Mouse (Mus musculus) common myeloid progenitor, adult 5-6 weeks (primary cell): ENCODE results near the gene Wars. TPM values are rescaled to one million over a fixed set of nuclear protein-coding genes. Genes with fewer than 3 reads are reported as not detected.

ENCODE experiments used
- ATAC-seq: replicated peaks from 2 replicates; pipeline ENCODE4 v1.8.0; 2016; ENCODE audit warnings: low read depth, mild to moderate bottlenecking, moderate TSS enrichment, inconsistent platforms; ENCODE audit not compliant: poor library complexity, severe bottlenecking
- total RNA-seq: library from RNA; stranded (forward); fragments of 200-1000, 187-1606 nt; gene quantifications from 2 replicates; pipeline ENCODE4 v1.2.3, GENCODE M21; 2017

Gene Wars
- 40.2 and 48.6 TPM in 2 replicates for total RNA-seq

DNA sequence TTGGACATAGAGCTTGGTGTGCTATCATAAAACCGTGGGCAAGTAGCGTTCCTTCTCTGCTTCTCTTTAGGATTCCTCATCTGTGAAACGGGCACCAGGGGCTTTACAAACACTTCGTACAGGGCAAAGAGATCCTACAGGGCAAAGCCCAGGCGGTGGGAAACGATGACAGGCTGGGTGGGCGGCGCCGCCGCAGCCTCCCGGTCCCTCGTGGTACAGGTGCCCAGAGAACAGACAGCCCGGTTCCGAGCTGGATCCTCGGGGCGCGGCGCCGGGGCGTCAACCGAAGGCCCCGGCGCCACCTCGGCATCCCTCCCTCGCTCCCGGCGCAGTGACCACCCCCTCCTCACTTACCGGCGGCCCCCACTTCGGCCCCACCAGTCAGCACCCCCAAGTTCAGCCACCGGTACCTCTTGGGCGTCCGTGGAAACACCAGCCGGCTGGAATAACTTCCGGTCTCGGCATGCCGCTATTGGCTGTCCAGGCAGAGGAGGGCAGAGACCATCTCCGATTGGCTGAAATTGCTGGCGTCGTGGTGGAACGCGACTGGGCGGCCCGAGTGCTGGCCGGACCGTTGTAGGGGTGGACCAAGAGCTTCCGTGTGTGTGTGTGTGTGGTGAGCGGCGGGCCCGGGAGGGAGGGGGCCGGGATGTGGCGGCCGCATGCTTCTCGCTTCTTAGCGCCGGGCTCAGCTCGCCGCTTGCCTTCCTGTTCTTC lies at the start of gene Wars:
TSS of gene Wars (minus strand) at position 460 of the 717 bp plus-strand sequence.
- peak; percentile 98 for ATAC-seq

DNA sequence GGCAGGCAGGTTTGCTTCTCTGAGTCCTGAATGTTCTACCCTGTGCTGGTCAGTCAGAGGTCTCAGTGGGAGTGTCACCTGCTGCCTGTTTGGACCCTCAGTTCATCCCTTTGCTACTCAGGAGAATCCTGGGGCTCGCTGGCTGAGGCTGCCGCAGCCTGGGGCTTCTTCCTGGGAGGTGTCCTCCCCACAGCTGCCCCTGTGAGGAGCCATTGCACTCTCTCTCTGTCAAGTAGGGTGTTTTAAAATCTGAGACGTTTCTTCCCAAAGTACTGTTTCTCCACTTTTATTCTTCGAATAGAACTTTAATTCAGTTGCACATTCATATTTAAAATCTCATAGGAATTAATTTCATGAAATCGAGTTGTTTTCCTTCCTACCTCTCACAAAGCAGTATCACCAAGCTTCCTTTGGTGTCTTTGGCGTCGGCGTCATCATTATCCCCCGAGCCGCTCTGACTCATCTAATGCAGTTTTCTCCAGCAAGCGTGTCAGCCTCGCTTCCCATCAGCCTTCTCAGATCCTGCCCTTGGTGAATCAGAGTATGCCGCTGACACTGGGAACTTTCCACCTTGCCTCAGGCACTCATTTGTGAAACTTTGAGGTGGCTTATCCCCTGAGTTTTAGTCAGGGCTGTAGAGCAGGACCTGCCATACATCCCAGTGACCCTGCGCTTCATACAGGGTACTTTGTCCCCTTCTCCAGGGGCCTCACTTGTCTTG lies 48.4 kb upstream of the Wars start:
- no peak for ATAC-seq

DNA sequence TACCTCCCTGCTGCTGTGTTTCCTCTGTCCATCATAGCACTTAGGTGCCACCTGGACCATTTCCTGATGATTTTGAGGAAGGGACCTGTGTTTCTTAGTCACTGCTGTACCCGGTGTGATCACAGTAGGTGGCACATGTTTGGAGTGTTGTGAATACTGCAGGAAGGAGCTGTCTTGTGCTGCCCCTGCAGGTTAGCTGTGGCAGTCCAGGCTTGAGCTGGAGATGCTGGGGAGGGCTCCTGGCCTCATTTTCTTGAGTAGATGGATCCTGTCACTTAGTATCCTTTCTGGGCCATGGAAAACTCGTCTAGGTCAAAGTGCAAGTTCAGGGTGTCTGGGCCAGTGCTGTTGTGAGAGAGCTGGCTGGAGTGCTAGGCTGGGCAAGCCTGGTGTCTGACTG lies 47.3 kb upstream of the Wars start:
- no peak for ATAC-seq

GRCm38 (mm10) chr12:108940255-108940654 lies 46.3 kb upstream of the Wars start:
- ATAC-seq, result no peak

DNA sequence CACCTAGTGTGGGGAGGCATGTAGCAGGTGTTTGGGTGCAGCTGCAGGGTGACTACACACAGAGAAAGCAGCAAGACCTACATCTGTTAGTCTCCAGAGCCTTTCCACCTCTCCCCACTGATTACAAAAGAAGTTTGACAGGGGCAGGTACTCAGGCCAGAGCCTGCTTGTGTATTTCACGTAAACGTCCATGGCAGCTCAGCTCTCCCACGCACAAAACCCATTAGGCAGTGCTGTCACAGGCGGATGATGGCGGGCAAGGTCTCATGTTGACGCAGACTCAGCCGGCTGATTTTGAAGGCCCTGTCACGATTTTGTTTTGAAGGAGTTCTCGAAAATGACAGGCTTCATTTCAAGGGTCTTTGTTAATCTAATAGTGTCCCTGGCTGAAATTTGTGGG lies 45.3 kb upstream of the Wars start:
- no peak for ATAC-seq

GRCm38 (mm10) chr12:108938844-108939243 lies 44.9 kb upstream of the Wars start:
- no peak for ATAC-seq

GRCm38 (mm10) chr12:108937506-108937905 lies 43.5 kb upstream of the Wars start:
- ATAC-seq, result peak; percentile 86

GRCm38 (mm10) chr12:108936834-108937233 lies 42.9 kb upstream of the Wars start:
- ATAC-seq, result peak; percentile 34

DNA sequence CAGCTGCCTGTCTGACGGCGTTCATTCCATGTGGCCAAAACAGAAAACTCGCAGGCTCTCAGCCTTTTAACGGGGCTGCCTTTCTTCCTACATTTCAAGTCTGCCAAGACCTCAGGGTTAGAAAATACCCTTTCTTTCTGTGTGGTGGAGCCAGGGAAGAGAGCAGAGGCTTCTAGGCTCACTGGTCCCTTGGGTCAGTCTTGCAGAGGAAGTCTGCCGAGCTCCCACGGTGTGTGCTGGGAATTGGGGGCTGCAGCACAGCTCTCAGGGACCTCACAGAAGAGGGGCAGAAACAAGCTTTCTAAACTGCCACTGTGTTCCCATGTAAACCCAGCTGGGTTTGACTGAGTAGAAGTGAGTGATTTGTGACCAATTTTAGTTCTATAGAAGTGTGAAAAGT lies 40.3 kb upstream of the Wars start:
- no peak for ATAC-seq

GRCm38 (mm10) chr12:108932113-108932512 lies 38.1 kb upstream of the Wars start:
- no peak for ATAC-seq

DNA sequence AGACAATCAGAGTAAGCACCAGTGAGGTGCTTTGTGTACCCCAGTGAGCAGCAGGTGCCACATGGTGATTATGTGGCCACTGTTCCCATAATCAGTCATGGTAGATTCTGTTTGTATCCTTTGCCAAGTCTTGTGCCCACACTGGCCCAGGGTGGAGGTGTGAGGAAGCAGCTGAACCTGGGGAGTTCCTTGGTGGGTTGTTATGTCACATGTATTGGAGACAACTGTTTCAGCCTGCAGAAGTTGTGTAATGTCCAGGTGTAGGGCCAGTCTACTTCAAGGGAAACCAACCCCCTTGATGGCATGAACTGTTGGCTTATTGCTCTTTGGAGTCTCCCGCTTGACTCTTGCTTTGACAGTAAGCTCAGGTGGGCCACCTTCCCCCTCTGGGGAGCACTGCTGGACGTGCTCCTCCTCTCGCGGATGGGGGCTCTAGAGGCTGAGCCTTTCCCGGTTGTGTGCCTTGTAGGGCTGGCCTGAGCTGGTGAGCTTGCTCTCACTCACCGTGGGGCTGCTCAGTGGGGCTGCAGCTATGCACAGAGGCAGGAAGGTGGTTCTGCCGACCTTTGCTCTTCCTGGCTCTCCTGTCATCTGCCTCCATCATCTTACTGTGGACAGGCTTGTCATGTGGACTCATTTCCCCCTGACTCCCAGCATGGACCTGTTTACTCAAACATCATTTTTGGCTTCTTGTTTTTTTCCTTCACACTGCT lies 37.5 kb upstream of the Wars start:
- no peak for ATAC-seq

GRCm38 (mm10) chr12:108929475-108929874 lies 35.5 kb upstream of the Wars start:
- no peak for ATAC-seq

- no peak for ATAC-seq
Observed at GRCm38 (mm10) chr12:108928249-108928648, 34.3 kb upstream of the Wars start.

- ATAC-seq, result no peak
Observed at GRCm38 (mm10) chr12:108926606-108927111, 32.7 kb upstream of the Wars start.

DNA sequence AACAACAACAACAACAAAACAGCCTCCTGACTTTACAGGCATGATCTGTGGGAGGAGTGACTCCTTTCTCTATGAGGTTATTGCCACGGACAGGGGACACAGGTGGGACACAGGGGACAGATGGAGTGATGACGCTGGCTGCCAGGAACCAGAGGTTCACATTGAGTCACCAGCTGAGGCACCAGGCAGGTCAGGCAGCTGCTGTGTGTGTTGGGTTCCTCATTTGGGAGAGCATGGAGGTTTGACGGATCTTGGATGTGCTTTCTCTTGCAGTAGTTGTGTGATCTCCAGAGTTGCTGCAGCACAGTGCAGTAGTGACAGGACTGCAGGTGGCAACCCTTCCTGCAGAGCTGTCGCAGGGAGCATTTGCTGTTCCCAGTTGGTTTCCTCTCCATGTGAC lies 24.8 kb upstream of the Wars start:
- 0 out of 2 replicates have a peak, but pooled peaks have one; percentile 27 for ATAC-seq

- ATAC-seq, result no peak
Observed at GRCm38 (mm10) chr12:108917509-108917908, 23.5 kb upstream of the Wars start.

DNA sequence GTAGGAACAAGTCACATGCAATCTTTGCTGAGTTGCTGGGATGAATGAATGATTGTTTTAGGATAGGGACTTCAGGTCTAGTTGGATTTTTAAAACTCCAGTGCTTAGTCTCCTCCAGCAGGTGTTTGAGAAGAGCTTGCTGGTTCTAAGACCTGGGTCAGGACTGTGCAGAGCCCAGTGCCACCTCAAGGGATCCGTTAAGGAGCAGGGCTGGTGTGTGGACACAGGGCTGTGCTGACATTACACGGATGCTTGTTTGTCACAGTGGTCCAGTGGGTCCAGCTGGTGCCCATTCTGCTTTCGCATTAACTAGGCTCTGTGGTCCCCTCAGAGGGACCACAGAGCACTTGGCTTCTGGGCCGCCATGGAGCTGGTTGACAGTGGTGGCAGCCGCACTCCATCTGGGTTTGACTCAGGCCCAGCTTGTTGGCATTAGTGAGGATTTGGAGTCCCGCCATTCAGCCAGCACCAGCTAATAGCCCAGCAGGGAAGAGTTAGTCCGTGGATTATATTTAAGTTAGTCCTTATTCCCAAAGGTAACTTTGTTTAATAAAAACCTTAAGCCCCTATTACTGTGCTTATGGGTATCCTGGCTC lies 22.6 kb upstream of the Wars start:
- ATAC-seq, result no peak

DNA sequence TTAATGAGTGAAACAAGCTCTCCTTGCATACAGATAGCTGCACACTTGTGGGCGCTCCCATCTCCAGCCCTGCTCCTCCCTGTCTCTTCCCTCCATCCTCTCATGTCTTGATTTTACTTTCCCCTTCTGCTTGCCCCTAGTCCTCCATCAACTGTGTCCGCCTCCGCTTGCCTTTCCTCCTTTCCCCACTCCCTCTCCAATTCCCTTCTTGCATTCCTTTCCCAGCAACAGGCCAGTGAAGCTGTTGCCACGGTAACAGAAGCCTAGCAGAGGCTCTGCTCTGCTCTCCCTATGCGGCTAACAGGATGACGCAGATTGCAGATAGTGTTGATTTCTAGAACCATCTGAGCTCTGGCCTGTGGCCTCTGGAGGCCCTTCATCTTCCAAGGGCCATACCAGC lies 21.9 kb upstream of the Wars start:
- ATAC-seq, result no peak

GRCm38 (mm10) chr12:108914709-108915340 lies 20.9 kb upstream of the Wars start:
- 0 out of 2 replicates have a peak, but pooled peaks have one; percentile 33 for ATAC-seq

DNA sequence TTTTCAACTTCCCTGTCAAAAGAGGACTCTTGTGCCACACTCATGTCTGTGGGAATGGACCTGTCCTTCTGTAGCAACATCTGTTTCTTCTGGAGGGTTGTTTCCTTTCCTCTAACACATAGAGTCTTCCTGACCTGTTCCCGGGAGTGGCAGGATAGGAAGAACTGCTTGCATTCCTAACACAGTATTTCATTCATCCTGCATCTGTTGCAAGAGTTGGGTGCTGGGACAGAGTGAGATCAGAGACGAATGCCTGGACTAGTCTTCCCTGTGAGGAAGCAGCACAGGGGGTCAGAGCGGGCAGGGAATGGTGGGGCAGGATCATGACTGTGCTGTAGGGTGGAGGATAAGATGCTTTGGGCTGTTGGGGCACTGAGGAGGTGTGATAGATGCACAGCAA lies 20.2 kb upstream of the Wars start:
- no peak for ATAC-seq
